Mouse (Mus musculus): ENCODE data around the gene Odc1. TPM values are rescaled to one million over a fixed set of nuclear protein-coding genes. Genes with fewer than 3 reads are reported as not detected.
"Not testable (repeated sequence)": the region's sequence is repeated elsewhere in the genome, so short reads cannot be mapped to it uniquely, and the experiment has no call there.

The Odc1 gene
- polyA plus RNA-seq, 1 experiment, result 398 TPM

DNA sequence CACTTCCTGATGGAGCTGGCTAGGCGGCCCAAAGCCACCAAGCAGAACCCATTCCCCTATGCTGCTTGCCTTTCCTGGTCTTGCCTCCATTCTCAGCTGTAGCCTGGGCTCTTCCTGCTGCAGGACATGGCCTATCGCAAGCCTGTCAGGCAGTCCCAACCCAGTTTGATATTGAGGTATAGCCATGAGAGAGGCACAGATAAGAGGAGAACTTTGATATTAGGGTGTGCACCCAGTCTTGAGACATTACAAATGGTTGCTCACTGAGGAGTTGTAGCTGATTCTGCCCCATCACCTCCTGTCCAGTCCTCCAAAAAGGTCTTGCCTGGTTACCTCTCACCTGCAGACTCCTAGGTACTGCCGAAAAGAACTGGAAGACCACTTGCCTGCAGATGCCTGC lies 6.5 kb upstream of the Odc1 start:
- Histone ChIP-seq H3K36me3 (ENCODE audit: control insufficient read depth, insufficient read depth, low read length) (no peaks in the 10 kb centered on the region), H3K4me3 (ENCODE audit: control insufficient read depth, low read depth, low read length) (no peak overlapping the region), H3K27me3 (ENCODE audit: control insufficient read depth, insufficient read depth, low read length) (no peaks in the 10 kb centered on the region), H3K4me1 (ENCODE audit: control insufficient read depth, insufficient read depth, low read length) (no peaks in the 10 kb centered on the region), H3K27ac (ENCODE audit: control insufficient read depth, insufficient read depth, low read depth, low read length) (no peak overlapping the region)
- TF ChIP-seq CTCF (IDR thresholded peaks at IDR 0.05; ENCODE audit: control insufficient read depth, insufficient read depth, insufficient replicate concordance, low read depth, low read length), result no peak

DNA sequence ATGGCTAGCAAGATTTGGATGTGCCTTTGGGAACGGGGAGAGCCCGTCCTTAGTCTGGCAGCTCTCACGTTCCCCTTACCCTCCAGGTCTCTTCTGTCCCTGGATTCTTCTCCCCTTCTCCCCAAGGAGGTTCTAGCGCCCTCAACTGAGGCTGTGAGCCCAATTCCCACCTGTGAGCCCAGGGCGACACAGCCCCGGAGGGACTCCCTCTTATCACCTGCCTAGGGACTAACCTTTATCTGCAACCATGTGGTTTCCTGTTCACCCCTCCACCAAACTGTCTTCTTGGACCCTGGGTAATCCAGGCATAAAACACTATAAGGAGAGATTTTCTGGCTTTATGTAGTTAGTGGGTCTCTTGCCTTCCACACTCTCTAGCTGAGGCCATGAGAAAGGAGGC lies 5.6 kb upstream of the Odc1 start:
- TF ChIP-seq POLR2A (IDR thresholded peaks at IDR 0.05; ENCODE audit: control insufficient read depth, low read depth, low read length) (no peak), CTCF (IDR thresholded peaks at IDR 0.05; ENCODE audit: control insufficient read depth, insufficient read depth, insufficient replicate concordance, low read depth, low read length) (no peak)
- H3K4me3 ChIP-seq (ENCODE audit: control insufficient read depth, low read depth, low read length), result no peak overlapping the region
- no peak overlapping the region for H3K27ac ChIP-seq (ENCODE audit: control insufficient read depth, insufficient read depth, low read depth, low read length)
- H3K36me3 ChIP-seq (ENCODE audit: control insufficient read depth, insufficient read depth, low read length), result no peaks in the 10 kb centered on the region
- no peaks in the 10 kb centered on the region for H3K27me3 ChIP-seq (ENCODE audit: control insufficient read depth, insufficient read depth, low read length)
- H3K4me1 ChIP-seq (ENCODE audit: control insufficient read depth, insufficient read depth, low read length), result peaks cover under 1% of the 10 kb centered on the region; the same call in 1 of the 2 replicates

DNA sequence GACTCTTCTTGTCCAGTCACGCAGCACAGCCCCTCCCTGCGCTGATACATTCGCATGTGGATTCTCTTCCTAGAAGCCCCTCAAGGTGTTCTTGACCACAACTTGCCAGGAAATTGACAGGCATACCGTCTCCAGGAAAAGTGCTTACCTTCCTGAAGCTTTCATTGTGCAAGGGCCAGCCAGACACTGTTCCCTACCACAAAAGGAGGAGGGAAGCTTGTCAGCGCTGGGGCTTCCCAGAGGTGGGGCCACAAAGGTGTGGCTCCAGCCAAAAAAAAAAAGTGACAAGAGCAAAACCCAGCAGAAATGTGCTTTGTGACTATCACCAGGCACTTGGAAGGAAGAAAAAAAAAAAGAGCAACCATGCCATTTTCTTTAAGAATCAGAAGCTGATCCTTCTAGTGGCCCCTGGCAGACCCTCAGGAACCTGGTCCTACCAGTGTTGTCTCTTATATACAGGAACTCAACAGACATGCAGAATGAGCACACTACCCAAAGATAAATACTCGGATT lies 4.5 kb upstream of the Odc1 start:
- Histone ChIP-seq H3K4me3 (ENCODE audit: control insufficient read depth, low read depth, low read length) (no peak overlapping the region), H3K36me3 (ENCODE audit: control insufficient read depth, insufficient read depth, low read length) (no peaks in the 10 kb centered on the region), H3K27me3 (ENCODE audit: control insufficient read depth, insufficient read depth, low read length) (no peaks in the 10 kb centered on the region), H3K4me1 (ENCODE audit: control insufficient read depth, insufficient read depth, low read length) (peaks cover 3% of the 10 kb centered on the region; the same call in 1 of the 2 replicates), H3K27ac (ENCODE audit: control insufficient read depth, insufficient read depth, low read depth, low read length) (no peak overlapping the region)
- no peak for TF ChIP-seq CTCF (IDR thresholded peaks at IDR 0.05; ENCODE audit: control insufficient read depth, insufficient read depth, insufficient replicate concordance, low read depth, low read length)
- no peak for TF ChIP-seq POLR2A (IDR thresholded peaks at IDR 0.05; ENCODE audit: control insufficient read depth, low read depth, low read length)

DNA sequence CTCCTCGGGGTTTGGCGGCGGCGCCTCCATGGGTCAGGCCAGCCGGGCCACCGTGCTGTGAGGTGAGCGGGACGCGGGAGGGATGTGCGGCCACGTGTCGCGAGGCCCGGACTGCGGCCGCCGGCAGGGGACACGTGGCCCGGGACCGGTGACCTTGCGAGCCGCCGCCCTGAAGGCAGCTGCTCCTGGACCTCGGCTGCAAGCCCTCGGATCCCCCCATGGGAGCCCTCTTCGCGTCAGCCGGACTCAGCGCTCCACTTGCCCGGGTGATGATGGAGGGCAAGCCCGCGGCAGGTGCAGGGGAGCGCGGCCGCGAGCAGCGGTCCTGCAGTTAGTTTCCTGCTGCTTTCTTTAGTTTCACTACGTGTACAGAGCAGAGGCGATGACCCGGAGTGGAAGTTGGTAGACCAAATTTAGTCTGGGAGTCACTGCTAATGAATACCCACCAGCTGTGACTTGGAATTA lies 545 bp downstream of the Odc1 start:
- H3K27ac ChIP-seq (ENCODE audit: control insufficient read depth, insufficient read depth, low read depth, low read length), result peak overlapping the region; percentile 88
- peaks cover 3% of the 10 kb centered on the region for H3K4me1 ChIP-seq (ENCODE audit: control insufficient read depth, insufficient read depth, low read length)
- TF ChIP-seq POLR2A (IDR thresholded peaks at IDR 0.05; ENCODE audit: control insufficient read depth, low read depth, low read length) (no peak; the same call in 1 of the 2 replicates), CTCF (IDR thresholded peaks at IDR 0.05; ENCODE audit: control insufficient read depth, insufficient read depth, insufficient replicate concordance, low read depth, low read length) (no peak)
- no peaks in the 10 kb centered on the region for H3K27me3 ChIP-seq (ENCODE audit: control insufficient read depth, insufficient read depth, low read length)
- peak overlapping the region; percentile 98 for H3K4me3 ChIP-seq (ENCODE audit: control insufficient read depth, low read depth, low read length)
- H3K36me3 ChIP-seq (ENCODE audit: control insufficient read depth, insufficient read depth, low read length), result no peaks in the 10 kb centered on the region

DNA sequence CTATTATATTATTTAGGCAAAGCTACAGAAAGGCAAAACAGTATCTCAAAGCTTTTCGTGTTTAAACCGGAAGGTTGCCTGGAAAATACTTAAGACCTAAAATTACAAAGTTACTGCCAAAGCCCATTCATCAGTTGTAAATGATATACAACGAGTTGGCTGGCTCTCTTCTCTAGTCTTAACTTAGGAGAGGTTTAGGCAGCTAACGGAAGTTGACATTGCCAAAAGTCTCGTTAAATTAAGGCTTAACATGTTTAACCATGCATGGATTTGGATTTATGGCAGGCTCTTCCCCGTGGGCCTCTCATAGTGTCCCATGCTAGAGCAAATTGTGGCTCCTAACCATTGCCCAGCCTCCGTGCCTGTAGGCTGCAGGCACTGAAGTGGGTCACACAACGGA lies 1.3 kb downstream of the Odc1 start:
- H3K4me3 ChIP-seq (ENCODE audit: control insufficient read depth, low read depth, low read length), result peak overlapping the region; percentile 38
- TF ChIP-seq POLR2A (IDR thresholded peaks at IDR 0.05; ENCODE audit: control insufficient read depth, low read depth, low read length) (no peak), CTCF (IDR thresholded peaks at IDR 0.05; ENCODE audit: control insufficient read depth, insufficient read depth, insufficient replicate concordance, low read depth, low read length) (no peak)
- H3K27ac ChIP-seq (ENCODE audit: control insufficient read depth, insufficient read depth, low read depth, low read length), result no peak overlapping the region
- H3K36me3 ChIP-seq (ENCODE audit: control insufficient read depth, insufficient read depth, low read length), result no peaks in the 10 kb centered on the region
- peaks cover 3% of the 10 kb centered on the region for H3K4me1 ChIP-seq (ENCODE audit: control insufficient read depth, insufficient read depth, low read length)
- H3K27me3 ChIP-seq (ENCODE audit: control insufficient read depth, insufficient read depth, low read length), result no peaks in the 10 kb centered on the region

DNA sequence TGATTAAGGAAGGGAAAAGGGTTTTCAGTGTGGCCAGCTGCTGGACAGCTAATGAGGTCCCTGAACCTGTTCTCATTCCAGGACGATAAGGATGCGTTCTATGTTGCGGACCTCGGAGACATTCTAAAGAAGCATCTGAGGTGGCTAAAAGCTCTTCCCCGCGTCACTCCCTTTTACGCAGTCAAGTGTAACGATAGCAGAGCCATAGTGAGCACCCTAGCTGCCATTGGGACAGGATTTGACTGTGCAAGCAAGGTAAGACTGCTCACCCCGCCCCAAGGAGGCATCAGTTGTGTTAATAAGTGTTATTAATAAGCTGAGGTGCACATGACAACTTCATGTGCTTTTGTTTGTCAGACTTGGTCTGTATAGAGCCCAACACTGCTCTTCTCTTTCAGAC lies 3.0 kb downstream of the Odc1 start:
- H3K27me3 ChIP-seq (ENCODE audit: control insufficient read depth, insufficient read depth, low read length); H3K27ac ChIP-seq (ENCODE audit: control insufficient read depth, insufficient read depth, low read depth, low read length); H3K4me1 ChIP-seq (ENCODE audit: control insufficient read depth, insufficient read depth, low read length); H3K4me3 ChIP-seq (ENCODE audit: control insufficient read depth, low read depth, low read length); H3K36me3 ChIP-seq (ENCODE audit: control insufficient read depth, insufficient read depth, low read length): not testable (repeated sequence)

DNA sequence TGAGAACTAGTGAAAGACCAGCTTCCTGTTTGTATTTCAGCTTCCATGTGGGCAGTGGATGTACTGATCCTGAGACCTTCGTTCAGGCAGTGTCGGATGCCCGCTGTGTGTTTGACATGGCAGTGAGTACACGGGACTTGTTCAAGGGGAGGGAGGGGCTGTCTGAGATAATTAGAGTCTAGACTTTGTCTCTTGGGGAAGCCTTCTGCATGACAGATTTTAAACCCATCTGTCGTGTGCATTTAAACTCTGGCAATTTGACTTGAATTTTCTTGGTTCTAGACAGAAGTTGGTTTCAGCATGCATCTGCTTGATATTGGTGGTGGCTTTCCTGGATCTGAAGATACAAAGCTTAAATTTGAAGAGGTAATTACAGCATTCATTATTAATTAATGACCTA lies 3.9 kb downstream of the Odc1 start:
- H3K36me3 ChIP-seq (ENCODE audit: control insufficient read depth, insufficient read depth, low read length), result no peaks in the 10 kb centered on the region
- TF ChIP-seq POLR2A (IDR thresholded peaks at IDR 0.05; ENCODE audit: control insufficient read depth, low read depth, low read length), result no peak
- TF ChIP-seq CTCF (IDR thresholded peaks at IDR 0.05; ENCODE audit: control insufficient read depth, insufficient read depth, insufficient replicate concordance, low read depth, low read length), result no peak
- no peak overlapping the region for H3K4me3 ChIP-seq (ENCODE audit: control insufficient read depth, low read depth, low read length)
- H3K27me3 ChIP-seq (ENCODE audit: control insufficient read depth, insufficient read depth, low read length), result no peaks in the 10 kb centered on the region
- peaks cover 3% of the 10 kb centered on the region for H3K4me1 ChIP-seq (ENCODE audit: control insufficient read depth, insufficient read depth, low read length)
- no peak overlapping the region for H3K27ac ChIP-seq (ENCODE audit: control insufficient read depth, insufficient read depth, low read depth, low read length)

DNA sequence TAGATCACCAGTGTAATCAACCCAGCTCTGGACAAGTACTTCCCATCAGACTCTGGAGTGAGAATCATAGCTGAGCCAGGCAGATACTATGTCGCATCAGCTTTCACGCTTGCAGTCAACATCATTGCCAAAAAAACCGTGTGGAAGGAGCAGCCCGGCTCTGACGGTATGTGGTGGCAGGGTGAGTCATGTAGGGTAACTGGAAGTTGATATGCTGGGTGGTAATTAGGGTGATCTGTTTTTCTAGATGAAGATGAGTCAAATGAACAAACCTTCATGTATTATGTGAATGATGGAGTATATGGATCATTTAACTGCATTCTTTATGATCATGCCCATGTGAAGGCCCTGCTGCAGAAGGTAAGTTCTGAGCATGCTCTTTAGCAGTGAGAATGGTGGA lies 4.8 kb downstream of the Odc1 start:
- not testable (repeated sequence) for H3K4me3 ChIP-seq (ENCODE audit: control insufficient read depth, low read depth, low read length); H3K36me3 ChIP-seq (ENCODE audit: control insufficient read depth, insufficient read depth, low read length); H3K27me3 ChIP-seq (ENCODE audit: control insufficient read depth, insufficient read depth, low read length)

More for the DNA sequence above, 4.8 kb downstream of the Odc1 start:
- H3K27ac ChIP-seq (ENCODE audit: control insufficient read depth, insufficient read depth, low read depth, low read length); H3K4me1 ChIP-seq (ENCODE audit: control insufficient read depth, insufficient read depth, low read length): not testable (repeated sequence)
